Mouse (Mus musculus) spleen, adult 2 months (tissue): ENCODE data around the gene Etl4.

Source experiments
- CTCF ChIP-seq: fragments of 200-500 bp; IDR thresholded peaks from 2 replicates; pipeline ENCODE4 v1.5.1; 2011; ENCODE audit warnings: mild to moderate bottlenecking, inconsistent platforms; ENCODE audit not compliant: insufficient read depth, insufficient read length, insufficient replicate concordance; ENCODE audit errors: extremely low read depth
- POLR2A ChIP-seq: fragments of 200-500 bp; IDR thresholded peaks from 2 replicates; pipeline ENCODE4 v1.6.1; 2011; ENCODE audit warnings: low read depth, low read length, inconsistent platforms

GRCm38 (mm10) chr2:20811506-20811905, 901.9 kb downstream of the Etl4 start:
- TF ChIP-seq CTCF (no peak), POLR2A (no peak)
